Mouse (Mus musculus) kidney, embryonic 15.5 days (tissue): ENCODE data around the gene Odc1. TPM values are rescaled to one million over a fixed set of nuclear protein-coding genes. Genes with fewer than 3 reads are reported as not detected.
"Not testable (repeated sequence)": the region's sequence is repeated elsewhere in the genome, so short reads cannot be mapped to it uniquely, and the experiment has no call there.

Experiments used
- ATAC-seq: fragments of 200-750 bp; cut with Nextera tagmentation; replicated peaks from 2 replicates; pipeline ENCODE4 v1.8.0; 2017; ENCODE audit warnings: moderate TSS enrichment; ENCODE audit not compliant: low FRiP score
- H3K27ac ChIP-seq: fragments of 300-500 bp; sonication (generic); 2 replicates; pipeline ENCODE4 v1.5.1; 2015; ENCODE audit warnings: mild to moderate bottlenecking, inconsistent platforms
- H3K27me3 ChIP-seq: fragments of 300-500 bp; sonication (generic); 2 replicates; pipeline ENCODE4 v1.6.1; 2015; ENCODE audit warnings: inconsistent platforms
- H3K36me3 ChIP-seq: fragments of 300-500 bp; sonication (generic); 2 replicates; pipeline ENCODE4 v1.6.1; 2015; ENCODE audit warnings: inconsistent platforms
- H3K4me1 ChIP-seq: fragments of 300-500 bp; sonication (generic); 2 replicates; pipeline ENCODE4 v1.6.1; 2015; ENCODE audit warnings: inconsistent platforms
- H3K4me2 ChIP-seq: fragments of 300-500 bp; sonication (generic); 2 replicates; pipeline ENCODE4 v1.6.1; 2015; ENCODE audit warnings: moderate library complexity, mild to moderate bottlenecking, inconsistent platforms
- H3K4me3 ChIP-seq: fragments of 300-500 bp; sonication (generic); replicated peaks from 2 replicates; pipeline ENCODE4 v1.5.1; 2015; ENCODE audit warnings: mild to moderate bottlenecking, inconsistent platforms
- H3K9ac ChIP-seq: fragments of 300-500 bp; sonication (generic); 2 replicates; pipeline ENCODE4 v1.6.1; 2015; ENCODE audit warnings: mild to moderate bottlenecking, inconsistent platforms
- H3K9me3 ChIP-seq: fragments of 300-500 bp; sonication (generic); replicated peaks from 2 replicates; pipeline ENCODE4 v1.6.1; 2016; ENCODE audit warnings: inconsistent platforms
- WGBS: fragments of 180-500 bp; shearing (Covaris S2); methylation state at CpG from one replicate; pipeline ENCODE4 v1.1.7; 2015; ENCODE audit warnings: mixed read lengths; 5-methylcytosine and 5-hydroxymethylcytosine counted together
- polyA plus RNA-seq: library from polyadenylated mRNA; unstranded; fragments of >200 nt; fragmentation: Nextera tagmentation; extraction: Ambion mirVana; gene quantifications from 2 replicates; pipeline ENCODE4 v1.2.1, GENCODE M21; 2015

Odc1 gene
- polyA plus RNA-seq, 1 experiment from 2014 or later = 231 TPM

DNA sequence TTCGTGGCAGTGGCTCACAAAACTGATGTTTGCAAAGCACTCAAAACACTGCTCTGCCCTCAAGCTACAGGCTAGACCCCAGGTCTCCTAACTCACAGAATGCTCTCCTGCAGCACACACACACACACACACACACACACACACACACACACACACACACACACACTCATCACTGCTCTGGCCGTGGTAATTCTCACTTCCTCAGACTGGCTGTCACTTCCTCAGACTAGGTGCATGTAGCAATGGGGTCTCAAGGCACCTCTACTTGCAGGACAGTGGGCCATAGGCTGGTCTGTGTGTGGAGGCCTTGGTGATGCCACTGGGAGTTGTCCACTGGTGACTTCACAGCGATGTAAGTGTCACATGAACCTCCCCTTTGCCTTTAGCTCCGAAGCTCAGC lies 13.8 kb upstream of the Odc1 start:
- Histone ChIP-seq H3K4me3 (no peak overlapping the region), H3K27ac (no peak overlapping the region), H3K4me2 (no peak overlapping the region), H3K9ac (no peak overlapping the region), H3K4me1 (no peaks in the 10 kb centered on the region), H3K27me3 (no peaks in the 10 kb centered on the region), H3K9me3 (no peaks in the 10 kb centered on the region), H3K36me3 (no peaks in the 10 kb centered on the region)
- WGBS = 65% methylated on average over 4 of the region's 4 CpGs
- no peak for ATAC-seq

DNA sequence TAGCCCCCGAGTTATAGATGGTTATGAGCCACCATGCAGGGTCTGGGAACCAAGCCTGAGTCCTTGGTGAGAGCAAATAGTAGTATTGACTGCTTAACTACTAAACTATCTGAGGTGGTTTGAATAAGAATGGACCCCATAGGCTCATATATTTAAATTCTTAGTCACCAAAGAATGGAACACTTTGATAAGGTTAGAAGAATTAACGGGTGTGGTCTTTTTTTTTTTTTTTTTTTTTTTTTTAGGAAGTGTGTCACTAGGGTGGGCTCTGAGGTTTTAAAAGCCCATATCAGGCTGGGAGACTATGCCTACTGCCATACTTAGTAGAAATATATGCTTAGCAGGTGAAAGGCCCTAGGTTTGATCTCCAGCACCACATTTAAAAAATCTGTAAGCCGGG lies 8.4 kb upstream of the Odc1 start:
- H3K9me3 ChIP-seq = no peaks in the 10 kb centered on the region
- WGBS = 88% methylated on average over 3 of the region's 3 CpGs
- H3K36me3 ChIP-seq = no peaks in the 10 kb centered on the region
- ATAC-seq = no peak
- H3K4me1 ChIP-seq = no peaks in the 10 kb centered on the region
- H3K27ac ChIP-seq = no peak overlapping the region
- H3K4me3 ChIP-seq = no peak overlapping the region
- H3K27me3 ChIP-seq = no peaks in the 10 kb centered on the region
- H3K9ac ChIP-seq = no peak overlapping the region
- no peak overlapping the region for H3K4me2 ChIP-seq

DNA sequence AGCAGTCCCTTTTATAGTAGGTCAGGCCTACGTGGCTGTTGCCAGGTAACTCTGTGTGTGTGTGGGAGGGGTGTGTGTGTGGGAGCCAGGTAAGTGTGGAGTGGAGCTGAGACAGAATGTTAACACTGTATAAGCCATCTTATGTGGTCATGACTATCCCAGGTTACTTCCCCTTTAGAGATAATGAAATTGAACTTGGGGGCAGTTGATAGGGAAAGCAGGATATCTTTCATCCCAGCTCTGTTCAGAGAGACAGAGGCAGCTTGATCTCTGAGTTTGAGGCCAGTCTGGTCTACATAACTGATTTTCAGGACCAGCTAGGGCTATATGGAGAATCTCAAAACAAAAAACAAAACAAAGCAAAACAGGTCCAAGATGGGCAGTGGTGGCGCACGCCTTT lies 7.4 kb upstream of the Odc1 start:
- 83% methylated on average over 3 of the region's 3 CpGs for WGBS
- H3K27ac ChIP-seq = no peak overlapping the region
- no peak for ATAC-seq

DNA sequence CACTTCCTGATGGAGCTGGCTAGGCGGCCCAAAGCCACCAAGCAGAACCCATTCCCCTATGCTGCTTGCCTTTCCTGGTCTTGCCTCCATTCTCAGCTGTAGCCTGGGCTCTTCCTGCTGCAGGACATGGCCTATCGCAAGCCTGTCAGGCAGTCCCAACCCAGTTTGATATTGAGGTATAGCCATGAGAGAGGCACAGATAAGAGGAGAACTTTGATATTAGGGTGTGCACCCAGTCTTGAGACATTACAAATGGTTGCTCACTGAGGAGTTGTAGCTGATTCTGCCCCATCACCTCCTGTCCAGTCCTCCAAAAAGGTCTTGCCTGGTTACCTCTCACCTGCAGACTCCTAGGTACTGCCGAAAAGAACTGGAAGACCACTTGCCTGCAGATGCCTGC lies 6.5 kb upstream of the Odc1 start:
- no peaks in the 10 kb centered on the region for H3K4me1 ChIP-seq
- no peak overlapping the region for H3K4me3 ChIP-seq
- H3K9me3 ChIP-seq = no peaks in the 10 kb centered on the region
- no peak overlapping the region for H3K27ac ChIP-seq
- H3K36me3 ChIP-seq = no peaks in the 10 kb centered on the region
- no peak overlapping the region for H3K4me2 ChIP-seq
- no peak overlapping the region for H3K9ac ChIP-seq
- H3K27me3 ChIP-seq = no peaks in the 10 kb centered on the region
- 82% methylated on average over 3 of the region's 3 CpGs for WGBS
- ATAC-seq = peak; percentile 76

More for the DNA sequence above, 7.4 kb upstream of the Odc1 start:
- Histone ChIP-seq H3K9me3 (no peaks in the 10 kb centered on the region), H3K4me2 (no peak overlapping the region), H3K27me3 (no peaks in the 10 kb centered on the region), H3K9ac (no peak overlapping the region), H3K4me3 (no peak overlapping the region), H3K36me3 (no peaks in the 10 kb centered on the region), H3K4me1 (no peaks in the 10 kb centered on the region)

GRCm38 (mm10) chr12:17539041-17539440 lies 5.6 kb upstream of the Odc1 start:
- ATAC-seq = no peak
- no peak overlapping the region for H3K9ac ChIP-seq
- 69% methylated on average over 6 of the region's 6 CpGs for WGBS

GRCm38 (mm10) chr12:17540040-17540552 lies 4.5 kb upstream of the Odc1 start:
- H3K36me3 ChIP-seq = no peaks in the 10 kb centered on the region
- no peaks in the 10 kb centered on the region for H3K9me3 ChIP-seq
- WGBS = 81% methylated on average over 6 of the region's 6 CpGs
- H3K27ac ChIP-seq = no peak overlapping the region
- H3K4me2 ChIP-seq = no peak overlapping the region
- 0 out of 2 replicates have a peak, but pooled peaks cover 5% of the 10 kb centered on the region for H3K4me1 ChIP-seq
- H3K27me3 ChIP-seq = no peaks in the 10 kb centered on the region
- no peak overlapping the region for H3K4me3 ChIP-seq
- ATAC-seq = no peak
- H3K9ac ChIP-seq = no peak overlapping the region

More at GRCm38 (mm10) chr12:17539041-17539440, 5.6 kb upstream of the Odc1 start:
- Histone ChIP-seq H3K4me2 (no peak overlapping the region), H3K4me1 (0 out of 2 replicates have a peak, but pooled peaks cover 4% of the 10 kb centered on the region), H3K27ac (no peak overlapping the region), H3K27me3 (no peaks in the 10 kb centered on the region), H3K36me3 (no peaks in the 10 kb centered on the region), H3K9me3 (no peaks in the 10 kb centered on the region), H3K4me3 (no peak overlapping the region)

DNA sequence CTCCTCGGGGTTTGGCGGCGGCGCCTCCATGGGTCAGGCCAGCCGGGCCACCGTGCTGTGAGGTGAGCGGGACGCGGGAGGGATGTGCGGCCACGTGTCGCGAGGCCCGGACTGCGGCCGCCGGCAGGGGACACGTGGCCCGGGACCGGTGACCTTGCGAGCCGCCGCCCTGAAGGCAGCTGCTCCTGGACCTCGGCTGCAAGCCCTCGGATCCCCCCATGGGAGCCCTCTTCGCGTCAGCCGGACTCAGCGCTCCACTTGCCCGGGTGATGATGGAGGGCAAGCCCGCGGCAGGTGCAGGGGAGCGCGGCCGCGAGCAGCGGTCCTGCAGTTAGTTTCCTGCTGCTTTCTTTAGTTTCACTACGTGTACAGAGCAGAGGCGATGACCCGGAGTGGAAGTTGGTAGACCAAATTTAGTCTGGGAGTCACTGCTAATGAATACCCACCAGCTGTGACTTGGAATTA lies 545 bp downstream of the Odc1 start:
- peak overlapping the region; percentile 81 for H3K4me3 ChIP-seq
- H3K36me3 ChIP-seq = peaks cover 34% of the 10 kb centered on the region
- H3K4me1 ChIP-seq = peaks cover 13% of the 10 kb centered on the region; the same call in 1 of the 2 replicates
- H3K27ac ChIP-seq = peak overlapping the region; percentile 95
- no peaks in the 10 kb centered on the region for H3K27me3 ChIP-seq
- no peaks in the 10 kb centered on the region for H3K9me3 ChIP-seq
- peak; percentile 60 for ATAC-seq
- 0% methylated on average over 40 of the region's 40 CpGs for WGBS
- H3K4me2 ChIP-seq = peak overlapping the region; percentile 72
- peak overlapping the region; percentile 77 for H3K9ac ChIP-seq

GRCm38 (mm10) chr12:17545884-17546283 lies 1.3 kb downstream of the Odc1 start:
- H3K4me3 ChIP-seq = peak overlapping the region; percentile 81
- peak overlapping the region; percentile 95; the same call in 1 of the 2 replicates for H3K27ac ChIP-seq
- no peaks in the 10 kb centered on the region for H3K9me3 ChIP-seq
- WGBS = under 1% methylated on average over 8 of the region's 8 CpGs
- H3K36me3 ChIP-seq = peaks cover 38% of the 10 kb centered on the region
- peaks cover 13% of the 10 kb centered on the region; the same call in 1 of the 2 replicates for H3K4me1 ChIP-seq
- no peaks in the 10 kb centered on the region for H3K27me3 ChIP-seq
- no peak for ATAC-seq
- peak overlapping the region; percentile 77 for H3K9ac ChIP-seq
- peak overlapping the region; percentile 72 for H3K4me2 ChIP-seq

DNA sequence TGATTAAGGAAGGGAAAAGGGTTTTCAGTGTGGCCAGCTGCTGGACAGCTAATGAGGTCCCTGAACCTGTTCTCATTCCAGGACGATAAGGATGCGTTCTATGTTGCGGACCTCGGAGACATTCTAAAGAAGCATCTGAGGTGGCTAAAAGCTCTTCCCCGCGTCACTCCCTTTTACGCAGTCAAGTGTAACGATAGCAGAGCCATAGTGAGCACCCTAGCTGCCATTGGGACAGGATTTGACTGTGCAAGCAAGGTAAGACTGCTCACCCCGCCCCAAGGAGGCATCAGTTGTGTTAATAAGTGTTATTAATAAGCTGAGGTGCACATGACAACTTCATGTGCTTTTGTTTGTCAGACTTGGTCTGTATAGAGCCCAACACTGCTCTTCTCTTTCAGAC lies 3.0 kb downstream of the Odc1 start:
- not testable (repeated sequence) for H3K4me3 ChIP-seq, H3K27me3 ChIP-seq, H3K27ac ChIP-seq, ATAC-seq, H3K9ac ChIP-seq, H3K4me2 ChIP-seq, H3K9me3 ChIP-seq
- WGBS = 90% methylated on average over 9 of the region's 9 CpGs
- H3K4me1 ChIP-seq = peaks cover 13% of the 10 kb centered on the region; the same call in 1 of the 2 replicates
- peaks cover 53% of the 10 kb centered on the region for H3K36me3 ChIP-seq

DNA sequence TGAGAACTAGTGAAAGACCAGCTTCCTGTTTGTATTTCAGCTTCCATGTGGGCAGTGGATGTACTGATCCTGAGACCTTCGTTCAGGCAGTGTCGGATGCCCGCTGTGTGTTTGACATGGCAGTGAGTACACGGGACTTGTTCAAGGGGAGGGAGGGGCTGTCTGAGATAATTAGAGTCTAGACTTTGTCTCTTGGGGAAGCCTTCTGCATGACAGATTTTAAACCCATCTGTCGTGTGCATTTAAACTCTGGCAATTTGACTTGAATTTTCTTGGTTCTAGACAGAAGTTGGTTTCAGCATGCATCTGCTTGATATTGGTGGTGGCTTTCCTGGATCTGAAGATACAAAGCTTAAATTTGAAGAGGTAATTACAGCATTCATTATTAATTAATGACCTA lies 3.9 kb downstream of the Odc1 start:
- no peak overlapping the region for H3K9ac ChIP-seq

DNA sequence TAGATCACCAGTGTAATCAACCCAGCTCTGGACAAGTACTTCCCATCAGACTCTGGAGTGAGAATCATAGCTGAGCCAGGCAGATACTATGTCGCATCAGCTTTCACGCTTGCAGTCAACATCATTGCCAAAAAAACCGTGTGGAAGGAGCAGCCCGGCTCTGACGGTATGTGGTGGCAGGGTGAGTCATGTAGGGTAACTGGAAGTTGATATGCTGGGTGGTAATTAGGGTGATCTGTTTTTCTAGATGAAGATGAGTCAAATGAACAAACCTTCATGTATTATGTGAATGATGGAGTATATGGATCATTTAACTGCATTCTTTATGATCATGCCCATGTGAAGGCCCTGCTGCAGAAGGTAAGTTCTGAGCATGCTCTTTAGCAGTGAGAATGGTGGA lies 4.8 kb downstream of the Odc1 start:
- 86% methylated on average over 5 of the region's 5 CpGs for WGBS
- Histone ChIP-seq H3K36me3 (peaks cover 53% of the 10 kb centered on the region), H3K4me1 (peaks cover 11% of the 10 kb centered on the region)
- H3K27ac ChIP-seq, H3K4me2 ChIP-seq, H3K27me3 ChIP-seq, H3K9me3 ChIP-seq, H3K9ac ChIP-seq, ATAC-seq, H3K4me3 ChIP-seq: not testable (repeated sequence)

More for the DNA sequence above, 3.9 kb downstream of the Odc1 start:
- Histone ChIP-seq H3K27ac (no peak overlapping the region), H3K36me3 (peaks cover 53% of the 10 kb centered on the region), H3K27me3 (no peaks in the 10 kb centered on the region), H3K4me1 (peaks cover 13% of the 10 kb centered on the region; the same call in 1 of the 2 replicates), H3K4me2 (no peak overlapping the region), H3K4me3 (no peak overlapping the region), H3K9me3 (no peaks in the 10 kb centered on the region)
- WGBS = 82% methylated on average over 5 of the region's 5 CpGs
- no peak for ATAC-seq

DNA sequence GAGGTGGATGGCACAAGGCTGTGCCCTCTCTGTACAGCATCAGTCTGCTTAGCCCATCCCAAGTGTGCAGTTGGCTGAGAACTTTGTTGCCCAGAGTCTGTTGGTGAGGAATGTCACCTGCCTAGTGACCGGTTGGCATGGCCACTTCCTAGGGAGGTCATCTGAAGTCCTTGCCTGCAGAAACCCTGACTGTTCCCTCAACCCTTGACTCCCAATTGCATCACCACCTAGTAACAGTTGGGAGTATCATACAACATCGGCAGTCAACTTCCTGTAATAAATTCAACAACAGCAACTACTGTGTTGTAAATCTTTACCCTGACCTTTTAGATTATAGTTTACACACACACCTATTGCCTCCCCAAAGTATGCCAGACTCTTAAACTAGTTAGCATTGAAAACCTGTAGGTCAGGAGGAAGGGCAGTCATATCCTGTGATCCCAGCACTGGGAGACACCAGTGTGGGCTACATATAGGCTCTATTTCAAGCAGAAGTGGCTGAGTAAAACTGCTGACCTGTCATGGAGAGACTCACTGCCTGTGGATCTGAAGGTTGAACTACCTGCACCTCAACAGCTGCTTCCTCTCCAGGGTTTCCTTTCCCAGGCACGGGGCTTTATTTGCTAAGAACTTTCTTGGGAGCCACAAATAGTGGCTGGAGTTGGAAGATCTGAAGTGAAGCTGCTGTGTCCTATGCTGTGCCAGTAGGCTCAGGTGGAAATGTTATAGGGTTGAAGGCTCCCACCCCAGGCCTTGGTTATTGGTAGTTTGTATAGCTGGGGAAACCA lies 6.8 kb downstream of the Odc1 start:
- Histone ChIP-seq H3K4me1 (peaks cover 7% of the 10 kb centered on the region; the same call in 1 of the 2 replicates), H3K9me3 (no peaks in the 10 kb centered on the region), H3K4me3 (no peak overlapping the region), H3K27ac (no peak overlapping the region), H3K36me3 (peaks cover 53% of the 10 kb centered on the region), H3K27me3 (no peaks in the 10 kb centered on the region), H3K9ac (no peak overlapping the region), H3K4me2 (no peak overlapping the region)
- ATAC-seq = no peak
- WGBS = 52% methylated on average over 3 of the region's 3 CpGs
